Mouse (Mus musculus) forebrain, embryonic 15.5 days (tissue): Measurements from ENCODE around the gene Mpst. TPM values are rescaled to one million over a fixed set of nuclear protein-coding genes. Genes with fewer than 3 reads are reported as not detected.

Experiments
- polyA plus RNA-seq: library from polyadenylated mRNA; unstranded; fragments of >200 nt; fragmentation: Nextera tagmentation; extraction: Ambion mirVana; gene quantifications from 2 replicates; pipeline ENCODE4 v1.2.1, GENCODE M21; 2015

Gene Mpst
- polyA plus RNA-seq, 1 experiment from 2014 or later = 4.1 TPM

Other genes with a start within 250 kb of the Mpst start
- 118 and 120 TPM in 2 replicates for gene Ift27, start 232.3 kb upstream of the Mpst start, polyA plus RNA-seq
- gene Pvalb, start 200.0 kb upstream of the Mpst start, polyA plus RNA-seq = not detected in 2 replicates
- gene Ncf4, start 161.6 kb upstream of the Mpst start, polyA plus RNA-seq = 0.87 and 1.1 TPM in 2 replicates
- gene Csf2rb2, start 100.7 kb upstream of the Mpst start, polyA plus RNA-seq = 0.08 and 0.15 TPM in 2 replicates
- 0.32 and 0.75 TPM in 2 replicates for gene Csf2rb, start 80.7 kb upstream of the Mpst start, polyA plus RNA-seq
- not detected in 2 replicates for gene Tex33, start 10.5 kb upstream of the Mpst start, polyA plus RNA-seq
- gene Tst, start 509 bp upstream of the Mpst start, polyA plus RNA-seq = 23.7 and 24.6 TPM in 2 replicates
- 123 and 132 TPM in 2 replicates for gene Kctd17, start 22.1 kb downstream of the Mpst start, polyA plus RNA-seq
- 0.11 and 0.34 TPM in 2 replicates for gene Tmprss6, start 62.2 kb downstream of the Mpst start, polyA plus RNA-seq
- not detected in 2 replicates for gene Il2rb, start 88.9 kb downstream of the Mpst start, polyA plus RNA-seq
- gene C1qtnf6, start 125.0 kb downstream of the Mpst start, polyA plus RNA-seq = 4.2 and 4.9 TPM in 2 replicates
- 1.0 and 1.4 TPM in 2 replicates for gene Sstr3, start 138.3 kb downstream of the Mpst start, polyA plus RNA-seq
- 3.1 and 7.5 TPM in 2 replicates for gene Rac2, start 166.4 kb downstream of the Mpst start, polyA plus RNA-seq
- 4.1 and 5.3 TPM in 2 replicates for gene Cyth4, start 190.6 kb downstream of the Mpst start, polyA plus RNA-seq